8 mouse cellular contexts compared by ENCODE assay signal in the genomic region with DNA sequence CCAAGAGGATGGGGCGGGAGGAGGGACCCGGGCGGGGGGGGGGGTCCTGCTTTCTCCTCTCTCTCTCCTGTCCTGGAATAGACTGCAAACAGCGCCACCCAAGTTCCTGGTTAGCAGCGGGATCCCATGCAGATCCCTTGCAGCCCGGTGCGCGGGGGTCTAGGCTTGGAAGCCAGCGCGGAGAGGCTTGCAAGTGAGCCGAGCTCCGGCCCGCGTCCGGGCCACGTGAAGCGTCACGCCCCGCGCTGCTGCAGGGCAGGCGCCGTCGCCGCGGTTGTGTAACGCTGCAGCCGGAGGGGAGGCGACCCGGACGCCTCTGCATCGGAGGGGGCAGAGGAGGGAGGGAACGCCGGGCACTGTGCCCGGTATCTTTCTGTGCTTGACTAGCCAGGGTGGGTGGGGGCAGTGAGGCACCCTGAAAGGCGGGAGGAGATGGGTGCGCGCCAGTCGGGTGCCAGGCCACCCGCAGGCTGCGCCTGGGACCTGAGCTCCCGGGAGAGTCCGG. TPM values are rescaled to one million over a fixed set of nuclear protein-coding genes. Genes with fewer than 3 reads are reported as not detected.
A peak's percentile ranks its signal among the peaks of the same experiment; 100 is the strongest.
DNase-seq lines count a peak whose midpoint lies in the region; ATAC-seq and TF ChIP-seq lines count a peak whose summit lies in the region.

No protein-coding gene starts in this region.

- peak; percentile 83 for ATAC-seq in forebrain, embryonic 12.5 days (ENCODE audit: low FRiP score)
- peak; percentile 76 for ATAC-seq in heart, embryonic 16.5 days (replicated peaks; ENCODE audit: extremely low read depth, insufficient read depth, low FRiP score)
- peak; percentile 70 for ATAC-seq in liver, embryonic 15.5 days (ENCODE audit: insufficient read depth)
- ATAC-seq in stomach, embryonic 15.5 days (ENCODE audit: insufficient read depth, low FRiP score, low read depth): peak; percentile 64

- peak overlapping the region; percentile 75 for H3K9ac ChIP-seq in forebrain, embryonic 12.5 days
- H3K9ac ChIP-seq in heart, embryonic 16.5 days (ENCODE audit: low read length): peak overlapping the region; percentile 81
- peak overlapping the region; percentile 27; the same call in 1 of the 2 replicates for H3K9ac ChIP-seq in liver, embryonic 15.5 days
- peak overlapping the region; percentile 43; the same call in 1 of the 2 replicates for H3K9ac ChIP-seq in stomach, embryonic 15.5 days

- peak overlapping the region; percentile 56 for H3K4me3 ChIP-seq in forebrain, embryonic 12.5 days (replicated peaks)
- peak overlapping the region; percentile 93 for H3K4me3 ChIP-seq in heart, embryonic 16.5 days (ENCODE audit: low read length)
- peak overlapping the region; percentile 51 for H3K4me3 ChIP-seq in liver, embryonic 15.5 days (replicated peaks)
- H3K4me3 ChIP-seq in stomach, embryonic 15.5 days (replicated peaks): peak overlapping the region; percentile 66

- no peaks in the 10 kb centered on the region for H3K9me3 ChIP-seq in forebrain, embryonic 12.5 days
- H3K9me3 ChIP-seq in heart, embryonic 16.5 days (replicated peaks; ENCODE audit: control insufficient read depth, low read length): no peaks in the 10 kb centered on the region
- no peaks in the 10 kb centered on the region for H3K9me3 ChIP-seq in liver, embryonic 15.5 days (replicated peaks)
- no peaks in the 10 kb centered on the region for H3K9me3 ChIP-seq in stomach, embryonic 15.5 days

- H3K4me2 ChIP-seq in forebrain, embryonic 12.5 days: peak overlapping the region; percentile 99
- H3K4me2 ChIP-seq in heart, embryonic 16.5 days (ENCODE audit: low read depth, low read length): peak overlapping the region; percentile 90
- H3K4me2 ChIP-seq in liver, embryonic 15.5 days: peak overlapping the region; percentile 65
- peak overlapping the region; percentile 88 for H3K4me2 ChIP-seq in stomach, embryonic 15.5 days

- 1% methylated on average over 37 of the region's 42 CpGs for WGBS in forebrain, embryonic 12.5 days
- under 1% methylated on average over 38 of the region's 42 CpGs for WGBS in heart, embryonic 16.5 days
- under 1% methylated on average over 41 of the region's 42 CpGs for WGBS in liver, embryonic 15.5 days (ENCODE audit: insufficient replicate concordance)
- under 1% methylated on average over 30 of the region's 42 CpGs for WGBS in stomach, embryonic 15.5 days

- peaks cover 28% of the 10 kb centered on the region for H3K4me1 ChIP-seq in forebrain, embryonic 12.5 days
- H3K4me1 ChIP-seq in heart, embryonic 16.5 days (ENCODE audit: control insufficient read depth, insufficient read depth, low read length): peaks cover 23% of the 10 kb centered on the region
- peaks cover 11% of the 10 kb centered on the region for H3K4me1 ChIP-seq in liver, embryonic 15.5 days (replicated peaks)
- 0 out of 2 replicates have a peak, but pooled peaks cover 8% of the 10 kb centered on the region for H3K4me1 ChIP-seq in stomach, embryonic 15.5 days

- peak; percentile 85 for DNase-seq in CD4-positive, CD25-positive, alpha-beta regulatory T cell, adult 2 months (ENCODE audit: low read depth, low spot score)
- DNase-seq in brain, embryonic 14.5 days (ENCODE audit: low read depth): peak; percentile 95
- peak; percentile 98 to 99 for DNase-seq in kidney, postnatal 36 days
- peak; percentile 88 for DNase-seq in neural tube, embryonic 10.5 days (ENCODE audit: extremely low spot score, low spot score)

- TF ChIP-seq CTCF in brain, embryonic 14.5 days (IDR thresholded peaks at IDR 0.05; ENCODE audit: borderline replicate concordance, extremely low read depth, insufficient read depth, insufficient read length): peak; percentile 55; the same call in 1 of the 2 replicates

- peak; percentile 48 for TF ChIP-seq POLR2A in brain, embryonic 14.5 days (IDR thresholded peaks at IDR 0.05; ENCODE audit: borderline replicate concordance, extremely low read depth, insufficient read depth, insufficient read length, poor library complexity, severe bottlenecking)

- peaks cover 27% of the 10 kb centered on the region for H3K27me3 ChIP-seq in forebrain, embryonic 12.5 days
- no peaks in the 10 kb centered on the region for H3K27me3 ChIP-seq in heart, embryonic 16.5 days (ENCODE audit: control insufficient read depth, insufficient read depth, low read length)
- peaks cover 62% of the 10 kb centered on the region for H3K27me3 ChIP-seq in liver, embryonic 15.5 days
- H3K27me3 ChIP-seq in stomach, embryonic 15.5 days (replicated peaks): no peaks in the 10 kb centered on the region

- H3K27ac ChIP-seq in forebrain, embryonic 12.5 days: peak overlapping the region; percentile 90
- H3K27ac ChIP-seq in heart, embryonic 16.5 days (ENCODE audit: low read length): peak overlapping the region; percentile 100
- H3K27ac ChIP-seq in liver, embryonic 15.5 days (replicated peaks): peak overlapping the region; percentile 89
- H3K27ac ChIP-seq in stomach, embryonic 15.5 days: peak overlapping the region; percentile 99

- no peaks in the 10 kb centered on the region for H3K36me3 ChIP-seq in forebrain, embryonic 12.5 days (replicated peaks)
- H3K36me3 ChIP-seq in heart, embryonic 16.5 days (ENCODE audit: control insufficient read depth, insufficient read depth): peaks cover under 1% of the 10 kb centered on the region
- H3K36me3 ChIP-seq in liver, embryonic 15.5 days (replicated peaks): no peaks in the 10 kb centered on the region
- H3K36me3 ChIP-seq in stomach, embryonic 15.5 days: no peaks in the 10 kb centered on the region

RNA-seq across cellular contexts. Expression of a gene that starts 1.2 kb away (rescaled TPM):
- 2.2 and 4.0 TPM in 2 replicates for polyA plus RNA-seq in brain, embryonic 14.5 days (2012; rRNA removed)
- polyA plus RNA-seq in forebrain, embryonic 12.5 days (2016; fragmentation: Nextera tagmentation; extraction: Ambion mirVana): 7.8 and 9.9 TPM in 2 replicates
- polyA plus RNA-seq in heart, embryonic 16.5 days (2015; fragmentation: Nextera tagmentation; extraction: Ambion mirVana): 24.4 and 28.5 TPM in 2 replicates
- 13.2 and 14.0 TPM in 2 replicates for polyA plus RNA-seq in liver, embryonic 15.5 days (2015; fragmentation: Nextera tagmentation; extraction: Ambion mirVana)
- 27.4 TPM in 2 replicates for polyA plus RNA-seq in stomach, embryonic 15.5 days (2015; fragmentation: Nextera tagmentation; extraction: Ambion mirVana)

Comparison
In these comparisons a context has a peak if more than half of its experiments do, and no peak if none do; other contexts are left out.
1. Peak in every context shown above with its lines: DNase-seq, ATAC-seq, H3K4me3 ChIP-seq and H3K27ac ChIP-seq.
2. H3K9ac ChIP-seq: peak in every context shown above with its lines; median percentile 81 in heart, embryonic 16.5 days; 75 in forebrain, embryonic 12.5 days; 43 in stomach, embryonic 15.5 days; 27 in liver, embryonic 15.5 days.